Mouse (Mus musculus) myocyte (in vitro differentiated cells): ENCODE results near the gene Plod1.

ENCODE experiments used
- E2F4 ChIP-seq: IDR thresholded peaks from one replicate; pipeline ENCODE4 v1.6.1; 2011; ENCODE audit warnings: mild to moderate bottlenecking, control low read depth, moderate library complexity; ENCODE audit not compliant: insufficient read depth
- MAX ChIP-seq: IDR thresholded peaks from one replicate; pipeline ENCODE4 v1.6.1; 2011; ENCODE audit warnings: low read depth, mild to moderate bottlenecking, control low read depth
- POLR2A ChIP-seq: IDR thresholded peaks from one replicate; pipeline ENCODE4 v1.6.1; 2011; ENCODE audit warnings: low read depth, mild to moderate bottlenecking, control low read depth, moderate library complexity; ENCODE audit not compliant: insufficient read length
- POLR2AphosphoS2 ChIP-seq: IDR thresholded peaks from one replicate; pipeline ENCODE4 v1.6.1; 2011; ENCODE audit warnings: low read depth, control low read depth; ENCODE audit not compliant: insufficient read length
- REST ChIP-seq: IDR thresholded peaks from one replicate; pipeline ENCODE4 v1.6.1; 2011; ENCODE audit warnings: mild to moderate bottlenecking, control low read depth, moderate library complexity; ENCODE audit not compliant: insufficient read depth, insufficient read length
- TCF12 ChIP-seq: IDR thresholded peaks from one replicate; pipeline ENCODE4 v1.6.1; 2011; ENCODE audit warnings: mild to moderate bottlenecking, control low read depth; ENCODE audit not compliant: poor library complexity, insufficient read depth, severe bottlenecking
- USF1 ChIP-seq: IDR thresholded peaks from one replicate; pipeline ENCODE4 v1.6.1; 2011; ENCODE audit warnings: low read depth, mild to moderate bottlenecking, control low read depth, moderate library complexity

DNA sequence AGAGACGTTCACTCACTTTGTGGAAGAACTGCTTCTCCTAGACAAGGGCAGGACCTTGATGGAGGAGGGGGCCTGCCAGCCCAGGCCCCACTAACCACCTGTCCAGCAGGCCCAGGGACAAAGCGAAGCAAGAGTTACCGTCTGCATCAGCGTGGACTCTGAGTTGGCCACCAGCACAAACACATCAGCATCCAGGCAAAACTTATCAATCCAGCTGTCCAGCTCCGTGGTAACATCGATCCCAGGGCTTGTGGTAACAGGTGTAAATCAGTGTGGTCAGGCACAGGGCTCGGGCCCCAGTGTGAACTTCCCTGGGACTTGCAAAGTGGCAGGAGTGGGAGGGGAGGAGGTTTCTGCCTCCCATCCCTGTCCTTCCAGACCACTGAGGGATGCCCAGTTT lies 49.3 kb downstream of the Plod1 start:
- no peak for TF ChIP-seq POLR2A
- TF ChIP-seq MAX = no peak
- no peak for TF ChIP-seq USF1
- TF ChIP-seq E2F4 = no peak
- TF ChIP-seq POLR2AphosphoS2 = no peak
- no peak for TF ChIP-seq REST
- TF ChIP-seq TCF12 = no peak
